ENCODE assay signal across 35 mouse cellular contexts in the genomic region with DNA sequence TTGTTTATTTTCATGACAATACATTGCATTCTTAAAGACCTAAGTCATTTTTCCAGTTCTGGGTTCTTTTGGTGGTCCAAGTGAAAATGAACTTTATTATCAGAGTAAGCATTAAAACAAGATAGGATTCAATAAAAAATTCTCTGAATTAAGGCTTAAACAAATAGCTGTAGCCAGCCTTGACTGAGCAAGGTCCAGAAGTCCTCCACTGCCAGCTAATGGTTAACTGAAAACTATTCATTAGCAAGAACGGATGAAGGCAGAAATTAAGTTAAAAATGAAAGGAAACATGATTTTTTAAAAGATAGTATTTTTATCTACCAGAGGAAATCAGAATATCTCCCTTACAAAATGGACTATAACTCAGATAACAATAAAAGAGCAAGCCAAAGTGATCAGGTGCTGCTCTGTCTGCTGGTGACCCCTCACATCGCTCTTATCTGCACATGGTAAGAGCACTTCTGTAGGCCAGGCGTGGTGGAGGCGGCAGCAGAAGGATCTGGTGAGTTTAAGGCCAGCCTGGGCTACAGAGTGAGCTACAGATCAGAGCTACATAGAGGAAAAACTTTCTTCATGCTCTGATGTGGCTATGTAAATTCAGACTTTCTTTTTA. TPM values are rescaled to one million over a fixed set of nuclear protein-coding genes. Genes with fewer than 3 reads are reported as not detected.
A peak's percentile ranks its signal among the peaks of the same experiment; 100 is the strongest.
DNase-seq lines count a peak whose midpoint lies in the region; ATAC-seq lines count a peak whose summit lies in the region.
"Had no signal": no experiment of that assay in that cellular context is flagged by ENCODE, and none has a peak within 500 bp of the region (broad histone marks: within the 10 kb centered on the region; RNA-seq: fewer than 3 reads in every experiment).

No protein-coding gene starts in this region.

- peaks cover 7% of the 10 kb centered on the region for H3K36me3 ChIP-seq in liver, embryonic 12.5 days
- peaks cover 19% of the 10 kb centered on the region for H3K36me3 ChIP-seq in kidney, embryonic 15.5 days
- no peaks in the 10 kb centered on the region; the same call in 1 of the 2 replicates for H3K36me3 ChIP-seq in liver, embryonic 13.5 days

- 52% methylated on average over 4 of the region's 4 CpGs for WGBS in liver, embryonic 12.5 days (ENCODE audit: insufficient replicate concordance)
- WGBS in kidney, embryonic 15.5 days = 78% methylated on average over 4 of the region's 4 CpGs
- WGBS in liver, embryonic 13.5 days (ENCODE audit: insufficient replicate concordance) = 55% methylated on average over 4 of the region's 4 CpGs

- no peak for ATAC-seq in liver, embryonic 12.5 days
- no peak for ATAC-seq in kidney, embryonic 15.5 days (replicated peaks; ENCODE audit: low FRiP score)
- peak; percentile 68 for ATAC-seq in liver, embryonic 13.5 days (ENCODE audit: low read depth)
- ATAC-seq: midbrain, embryonic 16.5 days had no signal

- H3K9me3 ChIP-seq in liver, embryonic 12.5 days (replicated peaks) = no peaks in the 10 kb centered on the region
- no peaks in the 10 kb centered on the region for H3K9me3 ChIP-seq in kidney, embryonic 15.5 days (replicated peaks)
- no peaks in the 10 kb centered on the region for H3K9me3 ChIP-seq in liver, embryonic 13.5 days (replicated peaks)
- H3K9me3 ChIP-seq: embryonic facial prominence, embryonic 10.5 days; embryonic facial prominence, embryonic 15.5 days; forebrain, embryonic 12.5 days; hindbrain, embryonic 10.5 days; hindbrain, embryonic 15.5 days; limb, embryonic 10.5 days; limb, embryonic 15.5 days; neural tube, embryonic 12.5 days had no signal

- DNase-seq in liver = peak; percentile 10
- DNase-seq in liver, embryonic 13.5 days = no peak
- no peak for DNase-seq in cerebellum, postnatal 36 days
- DNase-seq in adrenal gland, postnatal 10 days = no peak
- no peak for DNase-seq in lung, adult 18-20 months
- DNase-seq: adrenal gland, postnatal 25 days; cerebellum, adult 18-20 months; cerebellum, postnatal 10 days; gastrocnemius, postnatal 10 days; heart, postnatal 14 days; layer of hippocampus, adult 9-11 months; lung, postnatal 36 days; right cerebral cortex, postnatal 4 days; thymus, adult 2 months; thymus, postnatal 36 days had no signal

- no peaks in the 10 kb centered on the region for H3K27me3 ChIP-seq in liver, embryonic 12.5 days (replicated peaks)
- no peaks in the 10 kb centered on the region for H3K27me3 ChIP-seq in kidney, embryonic 15.5 days
- no peaks in the 10 kb centered on the region for H3K27me3 ChIP-seq in liver, embryonic 13.5 days
- H3K27me3 ChIP-seq: embryonic facial prominence, embryonic 15.5 days; forebrain, embryonic 12.5 days; hindbrain, embryonic 15.5 days; limb, embryonic 15.5 days; neural tube, embryonic 12.5 days had no signal

- no peak overlapping the region for H3K4me3 ChIP-seq in liver, embryonic 12.5 days
- no peak overlapping the region for H3K4me3 ChIP-seq in kidney, embryonic 15.5 days (replicated peaks)
- H3K4me3 ChIP-seq in liver, embryonic 13.5 days (replicated peaks) = no peak overlapping the region
- H3K4me3 ChIP-seq: embryonic facial prominence, embryonic 10.5 days; embryonic facial prominence, embryonic 15.5 days; forebrain, embryonic 12.5 days; hindbrain, embryonic 10.5 days; hindbrain, embryonic 15.5 days; limb, embryonic 10.5 days; limb, embryonic 15.5 days; neural tube, embryonic 12.5 days had no signal

- no peaks in the 10 kb centered on the region for H3K4me1 ChIP-seq in liver, embryonic 12.5 days
- no peaks in the 10 kb centered on the region for H3K4me1 ChIP-seq in kidney, embryonic 15.5 days
- 0 out of 2 replicates have a peak, but pooled peaks cover 3% of the 10 kb centered on the region for H3K4me1 ChIP-seq in liver, embryonic 13.5 days (replicated peaks)
- H3K4me1 ChIP-seq: embryonic facial prominence, embryonic 10.5 days; embryonic facial prominence, embryonic 15.5 days; forebrain, embryonic 12.5 days; hindbrain, embryonic 10.5 days; hindbrain, embryonic 15.5 days; limb, embryonic 10.5 days; limb, embryonic 15.5 days; neural tube, embryonic 12.5 days had no signal

- H3K27ac ChIP-seq in liver, embryonic 12.5 days = no peak overlapping the region; the same call in 1 of the 2 replicates
- 0 out of 2 replicates have a peak overlapping the region, but pooled peaks have one; percentile 24 for H3K27ac ChIP-seq in kidney, embryonic 15.5 days
- no peak overlapping the region; the same call in 1 of the 2 replicates for H3K27ac ChIP-seq in liver, embryonic 13.5 days
- H3K27ac ChIP-seq: embryonic facial prominence, embryonic 10.5 days; embryonic facial prominence, embryonic 15.5 days; forebrain, embryonic 12.5 days; hindbrain, embryonic 10.5 days; hindbrain, embryonic 15.5 days; limb, embryonic 10.5 days; limb, embryonic 15.5 days; neural tube, embryonic 12.5 days had no signal

- no peak overlapping the region for H3K9ac ChIP-seq in liver, embryonic 12.5 days
- H3K9ac ChIP-seq in kidney, embryonic 15.5 days = no peak overlapping the region
- H3K9ac ChIP-seq in liver, embryonic 13.5 days = no peak overlapping the region
- H3K9ac ChIP-seq: embryonic facial prominence, embryonic 15.5 days; forebrain, embryonic 12.5 days; hindbrain, embryonic 15.5 days; limb, embryonic 15.5 days; neural tube, embryonic 12.5 days had no signal

- no peak overlapping the region for H3K4me2 ChIP-seq in liver, embryonic 12.5 days
- no peak overlapping the region for H3K4me2 ChIP-seq in kidney, embryonic 15.5 days
- no peak overlapping the region for H3K4me2 ChIP-seq in liver, embryonic 13.5 days
- H3K4me2 ChIP-seq: embryonic facial prominence, embryonic 15.5 days; forebrain, embryonic 12.5 days; hindbrain, embryonic 15.5 days; limb, embryonic 15.5 days; midbrain, embryonic 11.5 days; neural tube, embryonic 12.5 days had no signal

RNA-seq across cellular contexts. Expression of a gene that starts 10.0 kb away (rescaled TPM):
- polyA plus RNA-seq in liver, embryonic 12.5 days (2016; fragmentation: Nextera tagmentation; extraction: Ambion mirVana) = 2.8 and 3.0 TPM in 2 replicates
- 5.2 and 6.3 TPM in 2 replicates for polyA plus RNA-seq in kidney, embryonic 15.5 days (2015; fragmentation: Nextera tagmentation; extraction: Ambion mirVana)
- polyA plus RNA-seq in liver, embryonic 13.5 days (2015; fragmentation: Nextera tagmentation; extraction: Ambion mirVana) = 1.8 and 3.2 TPM in 2 replicates
- 10 to 100 TPM; 14.2 to 19.0 TPM for total RNA-seq in adrenal gland, postnatal 10 days (2021)

RNA-seq across cellular contexts. Expression of a gene that starts 28.5 kb away (rescaled TPM):
- polyA plus RNA-seq in liver, embryonic 12.5 days (2016; fragmentation: Nextera tagmentation; extraction: Ambion mirVana) = 0.21 TPM in 1 of 2 replicates, not detected in the other
- 0.39 and 0.44 TPM in 2 replicates for polyA plus RNA-seq in kidney, embryonic 15.5 days (2015; fragmentation: Nextera tagmentation; extraction: Ambion mirVana)
- not detected in 2 replicates for polyA plus RNA-seq in liver, embryonic 13.5 days (2015; fragmentation: Nextera tagmentation; extraction: Ambion mirVana)
- total RNA-seq in adrenal gland, postnatal 10 days (2021) = not detected
- total RNA-seq: adrenal gland, postnatal 25 days; gastrocnemius, postnatal 10 days; heart, postnatal 14 days; left cerebral cortex, postnatal 10 days; megakaryocyte, adult 5-6 weeks; MEL had no signal
- polyA plus RNA-seq: cortical plate, adult 2 months; embryonic facial prominence, embryonic 10.5 days; gonadal fat pad, adult 2 months; heart, embryonic 14.5 days; hindbrain, embryonic 10.5 days; large intestine, adult 2 months; midbrain, embryonic 16.5 days; spleen, adult 2 months; thymus, adult 2 months had no signal

RNA-seq across cellular contexts. Expression of a gene that starts 50.5 kb away (rescaled TPM):
- 32.7 and 32.9 TPM in 2 replicates for polyA plus RNA-seq in liver, embryonic 12.5 days (2016; fragmentation: Nextera tagmentation; extraction: Ambion mirVana)
- polyA plus RNA-seq in kidney, embryonic 15.5 days (2015; fragmentation: Nextera tagmentation; extraction: Ambion mirVana) = 70.8 and 71.3 TPM in 2 replicates
- 17.1 and 21.5 TPM in 2 replicates for polyA plus RNA-seq in liver, embryonic 13.5 days (2015; fragmentation: Nextera tagmentation; extraction: Ambion mirVana)
- total RNA-seq in adrenal gland, postnatal 10 days (2021) = 100 to 1,000 TPM in 1 of 2 experiments, 10 to 100 TPM in 1; 93.7 to 136 TPM
